Mouse (Mus musculus) neural tube, embryonic 14.5 days (tissue): Measurements from ENCODE around the gene Dph5. TPM values are rescaled to one million over a fixed set of nuclear protein-coding genes. Genes with fewer than 3 reads are reported as not detected.

Source experiments
- ATAC-seq: fragments of 200-750 bp; cut with Nextera tagmentation; 2 replicates; pipeline ENCODE4 v1.8.0; 2017; ENCODE audit warnings: low read depth, mild to moderate bottlenecking, moderate TSS enrichment, moderate library complexity
- H3K27ac ChIP-seq: fragments of 300-500 bp; sonication (generic); 2 replicates; pipeline ENCODE4 v1.5.1; 2014; ENCODE audit warnings: low read depth, mild to moderate bottlenecking, control low read depth, low read length, moderate library complexity, mixed read lengths
- H3K27me3 ChIP-seq: fragments of 300-500 bp; sonication (generic); 2 replicates; pipeline ENCODE4 v1.6.1; 2014; ENCODE audit warnings: low read length; ENCODE audit not compliant: control insufficient read depth, insufficient read depth
- H3K36me3 ChIP-seq: fragments of 300-500 bp; sonication (generic); 2 replicates; pipeline ENCODE4 v1.6.1; 2014; ENCODE audit warnings: low read length, mixed read lengths; ENCODE audit not compliant: control insufficient read depth, insufficient read depth
- H3K4me1 ChIP-seq: fragments of 300-500 bp; sonication (generic); 2 replicates; pipeline ENCODE4 v1.6.1; 2014; ENCODE audit warnings: low read length; ENCODE audit not compliant: control insufficient read depth, insufficient read depth
- H3K4me2 ChIP-seq: fragments of 300-500 bp; sonication (generic); 2 replicates; pipeline ENCODE4 v1.6.1; 2014; ENCODE audit warnings: mild to moderate bottlenecking, low read depth, low read length, control low read depth
- H3K4me3 ChIP-seq: fragments of 300-500 bp; sonication (generic); 2 replicates; pipeline ENCODE4 v1.5.1; 2014; ENCODE audit warnings: low read depth, low read length, control low read depth, mixed read lengths
- H3K9ac ChIP-seq: fragments of 300-500 bp; sonication (generic); replicated peaks from 2 replicates; pipeline ENCODE4 v1.6.1; 2014; ENCODE audit warnings: low read depth, mild to moderate bottlenecking, control low read depth, low read length, mixed read lengths
- H3K9me3 ChIP-seq: fragments of 300-500 bp; sonication (generic); 2 replicates; pipeline ENCODE4 v1.6.1; 2016; ENCODE audit warnings: low read length; ENCODE audit not compliant: control insufficient read depth
- WGBS: fragments of 180-500 bp; shearing (Covaris S2); extraction: QIAGEN DNeasy Blood & Tissue Kit; methylation state at CpG from one replicate; pipeline ENCODE4 v1.1.7; 2014; 5-methylcytosine and 5-hydroxymethylcytosine counted together
- polyA plus RNA-seq: library from polyadenylated mRNA; unstranded; fragments of >200 nt; fragmentation: Nextera tagmentation; extraction: Ambion mirVana; gene quantifications from 2 replicates; pipeline ENCODE4 v1.2.1, GENCODE M21; 2014

The Dph5 gene
- polyA plus RNA-seq, result 29.2 and 33.0 TPM in 2 replicates

DNA sequence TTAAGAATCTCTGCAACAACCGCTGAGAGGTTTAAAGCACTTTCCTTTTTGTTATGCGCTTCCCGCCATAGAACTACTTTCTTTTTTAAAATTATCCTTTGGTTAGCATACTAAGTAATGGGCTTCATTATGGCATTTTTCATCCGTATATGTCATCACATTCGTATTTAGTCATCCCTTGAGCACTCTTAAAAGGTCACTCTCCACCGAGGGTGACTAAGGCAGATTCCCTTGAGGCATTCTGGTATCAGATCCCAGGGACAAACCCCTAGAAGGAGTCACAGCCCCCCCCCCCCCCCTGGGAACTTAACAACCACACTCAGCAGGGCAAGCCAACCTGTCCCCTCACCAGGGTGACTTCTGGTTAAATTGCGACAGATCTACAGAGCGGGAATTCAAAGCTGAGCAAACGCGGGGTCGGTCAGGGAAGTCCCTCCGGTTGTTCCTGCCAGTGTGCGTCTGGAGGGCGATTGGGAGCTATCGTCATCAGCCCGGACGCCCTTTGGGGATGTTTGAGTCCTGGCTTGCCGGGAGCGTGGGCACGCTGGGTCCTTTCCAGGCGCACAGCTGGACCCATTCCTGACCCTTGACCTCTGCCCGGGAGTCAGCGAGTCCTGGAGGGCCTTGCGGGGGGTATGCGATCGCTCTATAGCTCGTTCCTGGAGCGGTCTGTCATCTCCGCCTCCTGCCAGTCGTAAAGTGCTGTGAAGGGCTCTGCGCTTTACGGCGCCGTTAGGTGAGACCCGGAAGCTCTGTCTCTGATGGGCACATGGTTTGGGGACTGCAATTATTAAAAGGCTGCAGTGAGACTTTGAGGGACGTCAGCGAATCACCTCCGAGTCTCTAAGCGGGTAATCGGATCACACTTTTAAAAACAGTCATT is at the start of gene Dph5:
TSS of gene Dph5 (plus strand) at position 411 of the 883 bp plus-strand sequence.
- H3K4me1 ChIP-seq, result 0 out of 2 replicates have a peak, but pooled peaks cover 3% of the 10 kb centered on the region
- ATAC-seq, result peak; percentile 97
- WGBS, result under 1% methylated on average over 40 of the region's 40 CpGs
- peak within 1 kb of the TSS; percentile 78 for H3K9ac ChIP-seq
- peak within 1 kb of the TSS; percentile 80 for H3K4me2 ChIP-seq
- peak within 1 kb of the TSS; percentile 86 for H3K27ac ChIP-seq
- no peaks in the 10 kb centered on the region for H3K36me3 ChIP-seq
- H3K9me3 ChIP-seq, result no peaks in the 10 kb centered on the region
- no peaks in the 10 kb centered on the region for H3K27me3 ChIP-seq
- peak within 1 kb of the TSS; percentile 74 for H3K4me3 ChIP-seq

GRCm38 (mm10) chr3:115844566-115844965 is 43.1 kb upstream of the Dph5 start:
- H3K4me1 ChIP-seq, result no peaks in the 10 kb centered on the region
- H3K9me3 ChIP-seq, result no peaks in the 10 kb centered on the region
- H3K27me3 ChIP-seq, result no peaks in the 10 kb centered on the region
- no peaks in the 10 kb centered on the region for H3K36me3 ChIP-seq
- 36% methylated on average over 3 of the region's 3 CpGs for WGBS
- H3K4me3 ChIP-seq, result no peak overlapping the region
- no peak for ATAC-seq
- no peak overlapping the region for H3K9ac ChIP-seq
- no peak overlapping the region for H3K27ac ChIP-seq
- no peak overlapping the region for H3K4me2 ChIP-seq

GRCm38 (mm10) chr3:115845032-115845618 is 42.5 kb upstream of the Dph5 start:
- no peak for ATAC-seq
- no peak overlapping the region for H3K4me3 ChIP-seq
- no peak overlapping the region for H3K4me2 ChIP-seq
- H3K27ac ChIP-seq, result no peak overlapping the region
- no peak overlapping the region for H3K9ac ChIP-seq
- WGBS, result 57% methylated on average over 5 of the region's 5 CpGs
- H3K27me3 ChIP-seq, result no peaks in the 10 kb centered on the region
- no peaks in the 10 kb centered on the region for H3K9me3 ChIP-seq
- H3K4me1 ChIP-seq, result no peaks in the 10 kb centered on the region
- H3K36me3 ChIP-seq, result no peaks in the 10 kb centered on the region

DNA sequence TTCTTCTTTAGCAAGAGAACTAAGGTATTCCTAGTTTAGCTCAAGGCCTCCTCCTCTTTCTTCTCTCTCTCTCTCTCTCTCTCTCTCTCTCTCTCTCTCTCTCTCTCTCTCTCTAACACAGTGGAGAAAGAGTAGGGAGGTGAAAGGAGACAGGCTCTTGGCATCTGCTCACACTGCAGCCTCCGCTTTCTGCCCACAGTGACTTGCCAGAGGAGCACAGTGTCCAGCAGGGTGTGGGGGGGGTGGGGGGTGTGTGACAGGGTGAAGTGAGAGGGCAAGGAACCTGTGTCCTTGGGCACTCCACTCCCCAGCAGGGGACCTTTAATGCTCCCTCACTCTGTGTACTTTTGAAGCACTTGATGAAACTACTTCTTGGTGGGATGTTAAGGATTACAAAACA is 41.9 kb upstream of the Dph5 start:
- Histone ChIP-seq H3K36me3 (no peaks in the 10 kb centered on the region), H3K27me3 (no peaks in the 10 kb centered on the region), H3K9ac (no peak overlapping the region), H3K4me3 (no peak overlapping the region), H3K9me3 (no peaks in the 10 kb centered on the region), H3K27ac (no peak overlapping the region), H3K4me1 (no peaks in the 10 kb centered on the region), H3K4me2 (no peak overlapping the region)
- ATAC-seq, result no peak
- 73% methylated on average over 1 of the region's 1 CpGs for WGBS

GRCm38 (mm10) chr3:115846153-115846552 is 41.5 kb upstream of the Dph5 start:
- H3K27me3 ChIP-seq, result no peaks in the 10 kb centered on the region
- no peaks in the 10 kb centered on the region for H3K9me3 ChIP-seq
- no peak for ATAC-seq
- WGBS, result 93% methylated on average over 5 of the region's 5 CpGs
- no peaks in the 10 kb centered on the region for H3K36me3 ChIP-seq
- H3K4me3 ChIP-seq, result no peak overlapping the region
- H3K9ac ChIP-seq, result no peak overlapping the region
- H3K4me2 ChIP-seq, result no peak overlapping the region
- H3K4me1 ChIP-seq, result no peaks in the 10 kb centered on the region
- H3K27ac ChIP-seq, result no peak overlapping the region

DNA sequence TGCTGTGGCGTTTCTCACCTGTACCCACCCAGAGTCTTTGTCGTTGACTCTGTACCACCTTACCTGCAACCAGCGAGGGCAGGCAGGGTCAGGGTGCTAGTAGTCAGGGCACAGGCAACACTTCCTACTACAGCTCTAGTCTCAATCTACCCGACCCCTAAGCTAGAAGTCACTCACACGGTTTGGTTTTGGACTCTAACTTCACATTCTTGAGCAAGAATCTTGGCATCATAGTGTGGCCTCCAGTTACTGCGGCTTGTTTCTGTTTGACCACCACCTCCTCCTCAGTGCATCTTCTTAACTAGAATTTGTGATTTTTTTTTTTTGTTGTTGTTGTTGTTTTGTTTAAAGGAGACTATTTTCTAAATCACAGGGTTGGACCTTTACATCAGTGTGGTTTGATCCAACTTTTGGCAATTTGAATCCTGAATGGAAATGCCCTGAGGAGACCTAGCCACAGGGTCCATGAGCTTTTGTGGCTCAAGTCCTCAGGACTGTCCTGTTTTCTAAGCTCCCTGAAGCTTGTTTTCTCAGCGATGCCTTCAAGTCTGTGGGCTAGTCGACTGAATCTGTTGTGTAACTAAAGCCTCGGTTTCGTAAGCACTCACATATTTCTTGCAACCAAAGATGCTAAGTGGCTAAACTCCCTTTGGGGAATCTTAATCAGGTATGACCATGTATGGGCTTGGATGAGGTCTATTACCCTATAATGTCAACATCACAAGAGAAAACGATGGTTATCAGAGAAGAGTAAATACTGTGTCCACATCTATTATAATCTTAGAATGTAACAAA is 38.8 kb upstream of the Dph5 start:
- Histone ChIP-seq H3K9ac (no peak overlapping the region), H3K27me3 (no peaks in the 10 kb centered on the region), H3K4me3 (no peak overlapping the region), H3K27ac (no peak overlapping the region), H3K36me3 (no peaks in the 10 kb centered on the region), H3K9me3 (no peaks in the 10 kb centered on the region), H3K4me2 (no peak overlapping the region), H3K4me1 (no peaks in the 10 kb centered on the region)
- no peak for ATAC-seq
- WGBS, result 89% methylated on average over 11 of the region's 11 CpGs

- H3K4me2 ChIP-seq, result no peak overlapping the region
- no peaks in the 10 kb centered on the region for H3K9me3 ChIP-seq
- H3K27me3 ChIP-seq, result no peaks in the 10 kb centered on the region
- H3K36me3 ChIP-seq, result no peaks in the 10 kb centered on the region
- no peak overlapping the region for H3K4me3 ChIP-seq
- 69% methylated on average over 4 of the region's 4 CpGs for whole genome bisulfite sequencing
- no peaks in the 10 kb centered on the region for H3K4me1 ChIP-seq
- H3K9ac ChIP-seq, result no peak overlapping the region
- ATAC-seq, result no peak
- no peak overlapping the region for H3K27ac ChIP-seq
These were observed 36.7 kb upstream of the Dph5 start for GRCm38 (mm10) chr3:115850946-115851345.

- H3K9me3 ChIP-seq, result no peaks in the 10 kb centered on the region
- 96% methylated on average over 7 of the region's 7 CpGs for WGBS
- H3K4me3 ChIP-seq, result no peak overlapping the region
- no peak overlapping the region for H3K27ac ChIP-seq
- ATAC-seq, result no peak
- H3K36me3 ChIP-seq, result no peaks in the 10 kb centered on the region
- H3K27me3 ChIP-seq, result no peaks in the 10 kb centered on the region
- no peaks in the 10 kb centered on the region for H3K4me1 ChIP-seq
- H3K9ac ChIP-seq, result no peak overlapping the region
- no peak overlapping the region for H3K4me2 ChIP-seq
These were observed 32.9 kb upstream of the Dph5 start for GRCm38 (mm10) chr3:115854672-115855191.
